Mouse (Mus musculus) heart, embryonic 13.5 days (tissue): Measurements from ENCODE around the gene Klb. TPM values are rescaled to one million over a fixed set of nuclear protein-coding genes. Genes with fewer than 3 reads are reported as not detected.
A peak's percentile ranks its signal among the peaks of the same experiment; 100 is the strongest.
"Not testable (repeated sequence)": the region's sequence is repeated elsewhere in the genome, so short reads cannot be mapped to it uniquely, and the experiment has no call there.

Experiments
- ATAC-seq: fragments of 200-750 bp; cut with Nextera tagmentation; 2 replicates; pipeline ENCODE4 v1.8.0; 2017; ENCODE audit warnings: moderate TSS enrichment; ENCODE audit not compliant: insufficient number of reproducible peaks, low FRiP score, low TSS enrichment; ENCODE audit errors: extremely low read depth
- H3K27ac ChIP-seq: fragments of 300-500 bp; sonication (generic); replicated peaks from 2 replicates; pipeline ENCODE4 v1.5.1; 2015; ENCODE audit warnings: moderate library complexity, mild to moderate bottlenecking, inconsistent platforms
- H3K27me3 ChIP-seq: fragments of 300-500 bp; sonication (generic); replicated peaks from 2 replicates; pipeline ENCODE4 v1.6.1; 2015; ENCODE audit warnings: mild to moderate bottlenecking, inconsistent platforms
- H3K36me3 ChIP-seq: fragments of 300-500 bp; sonication (generic); 2 replicates; pipeline ENCODE4 v1.6.1; 2015; ENCODE audit warnings: mild to moderate bottlenecking, inconsistent platforms
- H3K4me1 ChIP-seq: fragments of 300-500 bp; sonication (generic); 2 replicates; pipeline ENCODE4 v1.6.1; 2015; ENCODE audit warnings: inconsistent platforms
- H3K4me2 ChIP-seq: fragments of 300-500 bp; sonication (generic); 2 replicates; pipeline ENCODE4 v1.6.1; 2015; ENCODE audit warnings: inconsistent platforms, mild to moderate bottlenecking, moderate library complexity
- H3K4me3 ChIP-seq: fragments of 300-500 bp; sonication (generic); 2 replicates; pipeline ENCODE4 v1.5.1; 2015; ENCODE audit warnings: moderate library complexity, mild to moderate bottlenecking, inconsistent platforms
- H3K9ac ChIP-seq: fragments of 300-500 bp; sonication (generic); 2 replicates; pipeline ENCODE4 v1.6.1; 2015; ENCODE audit warnings: inconsistent platforms, mild to moderate bottlenecking, moderate library complexity
- H3K9me3 ChIP-seq: fragments of 300-500 bp; sonication (generic); 2 replicates; pipeline ENCODE4 v1.6.1; 2016; ENCODE audit warnings: inconsistent platforms
- WGBS: fragments of 180-500 bp; shearing (Covaris S2); methylation state at CpG from one replicate; pipeline ENCODE4 v1.1.7; 2015; ENCODE audit warnings: mixed read lengths; 5-methylcytosine and 5-hydroxymethylcytosine counted together
- polyA plus RNA-seq: library from polyadenylated mRNA; unstranded; fragments of >200 nt; fragmentation: Nextera tagmentation; extraction: Ambion mirVana; gene quantifications from 2 replicates; pipeline ENCODE4 v1.2.1, GENCODE M21; 2015

Gene Klb
- polyA plus RNA-seq: 0.09 and 0.51 TPM in 2 replicates

GRCm38 (mm10) chr5:65348168-65348567, at the start of gene Klb:
Gene Klb, plus strand, starts transcription at chr5:65348314.
- 40% methylated on average over 15 of the region's 15 CpGs for WGBS
- H3K9ac ChIP-seq: peak within 1 kb of the TSS; percentile 33

DNA sequence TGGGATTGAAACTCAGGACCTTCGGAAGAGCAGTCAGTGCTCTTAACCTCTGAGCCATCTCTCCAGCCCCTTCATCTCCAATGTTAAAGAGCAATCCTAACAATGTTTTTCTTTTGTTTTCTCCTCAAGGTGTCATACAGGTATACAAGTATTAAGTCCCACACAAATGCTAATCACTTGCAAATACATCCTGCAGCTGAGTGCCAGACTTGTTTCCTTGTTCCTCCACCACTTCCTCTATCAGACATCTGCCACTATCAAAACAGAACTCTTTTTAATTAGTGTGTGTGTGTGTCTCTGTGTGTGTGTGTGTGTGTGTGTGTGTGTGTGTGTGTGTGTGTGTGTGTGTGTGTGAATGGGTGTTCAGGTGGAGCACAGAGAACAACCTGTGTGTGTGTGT, 48.5 kb upstream of the Klb start:
- H3K4me1 ChIP-seq, ATAC-seq, H3K4me2 ChIP-seq, H3K27ac ChIP-seq, H3K4me3 ChIP-seq, H3K27me3 ChIP-seq, H3K9ac ChIP-seq, H3K9me3 ChIP-seq: not testable (repeated sequence)
- peaks cover 79% of the 10 kb centered on the region for H3K36me3 ChIP-seq
- 87% methylated on average over 1 of the region's 1 CpGs for WGBS

More at GRCm38 (mm10) chr5:65348168-65348567, at the start of gene Klb:
- Histone ChIP-seq H3K27me3 (no peaks in the 10 kb centered on the region), H3K4me3 (peak within 1 kb of the TSS; percentile 32), H3K9me3 (no peaks in the 10 kb centered on the region), H3K36me3 (no peaks in the 10 kb centered on the region), H3K4me2 (peak within 1 kb of the TSS; percentile 61), H3K27ac (no peak within 1 kb of the TSS), H3K4me1 (peaks cover 8% of the 10 kb centered on the region; the same call in 1 of the 2 replicates)
- ATAC-seq: no peak

DNA sequence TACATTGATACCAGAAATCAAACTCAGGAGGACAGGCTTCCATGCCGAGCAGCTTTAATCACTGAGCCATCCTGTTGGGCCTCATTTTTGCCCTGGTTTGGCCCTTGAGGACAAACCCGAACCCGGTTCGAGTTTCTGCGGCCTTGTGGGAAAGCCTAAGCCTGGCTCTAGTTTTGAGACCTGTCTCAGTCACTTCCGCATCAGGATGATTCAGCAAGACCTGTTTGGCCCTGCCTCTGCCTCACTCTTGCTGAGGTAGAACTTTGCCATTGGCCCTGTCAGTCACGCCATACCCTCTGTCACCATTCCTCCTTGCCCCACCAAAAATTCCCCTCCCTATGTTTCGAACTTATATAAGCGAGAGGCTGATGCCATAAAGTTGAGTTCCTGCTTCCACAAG, 48.0 kb upstream of the Klb start:
- Histone ChIP-seq H3K9ac (no peak overlapping the region), H3K27me3 (no peaks in the 10 kb centered on the region), H3K4me1 (no peaks in the 10 kb centered on the region), H3K4me3 (no peak overlapping the region), H3K36me3 (peaks cover 79% of the 10 kb centered on the region), H3K4me2 (no peak overlapping the region), H3K9me3 (no peaks in the 10 kb centered on the region), H3K27ac (no peak overlapping the region)
- WGBS: 95% methylated on average over 9 of the region's 9 CpGs
- no peak for ATAC-seq

- Histone ChIP-seq H3K36me3 (peaks cover 69% of the 10 kb centered on the region), H3K4me2 (no peak overlapping the region), H3K4me1 (no peaks in the 10 kb centered on the region), H3K9ac (no peak overlapping the region), H3K4me3 (no peak overlapping the region), H3K9me3 (no peaks in the 10 kb centered on the region), H3K27me3 (no peaks in the 10 kb centered on the region), H3K27ac (no peak overlapping the region)
- 77% methylated on average over 9 of the region's 9 CpGs for WGBS
- no peak for ATAC-seq
Measured at GRCm38 (mm10) chr5:65305516-65305915, 42.6 kb upstream of the Klb start.

- 92% methylated on average over 7 of the region's 7 CpGs for WGBS
- Histone ChIP-seq H3K27ac (no peak overlapping the region), H3K4me2 (no peak overlapping the region), H3K36me3 (peaks cover 75% of the 10 kb centered on the region), H3K4me1 (no peaks in the 10 kb centered on the region), H3K4me3 (no peak overlapping the region), H3K9me3 (no peaks in the 10 kb centered on the region), H3K27me3 (no peaks in the 10 kb centered on the region), H3K9ac (no peak overlapping the region)
- no peak for ATAC-seq
Measured at GRCm38 (mm10) chr5:65308208-65308607, 39.9 kb upstream of the Klb start.

DNA sequence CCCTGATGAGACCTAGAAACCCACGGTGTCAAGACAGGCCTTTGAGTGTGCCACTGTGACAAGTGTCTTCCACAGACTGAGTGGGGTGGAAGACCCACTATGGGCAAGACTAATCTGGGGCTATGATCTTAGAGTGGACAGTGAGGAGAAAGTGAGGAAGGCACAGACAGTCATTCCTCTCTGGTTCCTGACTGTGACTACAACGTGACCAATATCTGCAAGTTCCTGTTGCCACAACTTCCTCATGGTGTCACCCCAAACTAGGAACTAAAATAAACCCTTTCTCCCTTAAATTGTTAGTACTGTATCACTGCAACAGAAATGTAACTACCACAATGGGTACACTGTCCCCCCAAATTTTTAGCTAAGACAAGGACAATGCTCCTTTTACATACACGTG, 39.2 kb upstream of the Klb start:
- Histone ChIP-seq H3K27me3 (no peaks in the 10 kb centered on the region), H3K4me3 (no peak overlapping the region), H3K9me3 (no peaks in the 10 kb centered on the region), H3K27ac (no peak overlapping the region), H3K36me3 (peaks cover 76% of the 10 kb centered on the region), H3K4me2 (no peak overlapping the region), H3K9ac (no peak overlapping the region), H3K4me1 (no peaks in the 10 kb centered on the region)
- no peak for ATAC-seq
- WGBS: 95% methylated on average over 3 of the region's 3 CpGs

DNA sequence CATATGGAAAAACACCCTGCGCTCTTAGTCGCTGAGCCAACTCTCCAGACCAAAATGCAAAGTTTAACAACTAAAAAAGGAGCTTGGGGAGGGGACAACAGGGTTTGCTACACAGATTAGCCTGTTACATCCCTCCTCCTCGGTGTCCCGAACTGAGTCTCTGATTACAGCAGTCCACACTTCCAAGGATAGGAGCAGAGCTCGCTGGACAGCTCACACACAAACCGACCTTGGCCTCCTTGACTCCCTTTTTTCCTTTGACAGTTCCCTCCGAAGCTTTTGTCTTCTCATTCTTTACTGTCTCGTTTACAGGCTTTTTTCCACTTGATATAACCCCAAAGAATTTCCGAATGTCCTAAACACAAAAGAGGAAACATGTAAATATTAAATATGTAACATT, 28.9 kb upstream of the Klb start:
- Histone ChIP-seq H3K4me1 (no peaks in the 10 kb centered on the region), H3K4me2 (no peak overlapping the region), H3K9me3 (no peaks in the 10 kb centered on the region), H3K4me3 (no peak overlapping the region), H3K36me3 (peaks cover 50% of the 10 kb centered on the region), H3K9ac (no peak overlapping the region), H3K27ac (no peak overlapping the region), H3K27me3 (no peaks in the 10 kb centered on the region)
- WGBS: 78% methylated on average over 9 of the region's 9 CpGs
- ATAC-seq: no peak

GRCm38 (mm10) chr5:65322165-65322564, 25.9 kb upstream of the Klb start:
- H3K4me1 ChIP-seq: peaks cover 15% of the 10 kb centered on the region
- no peak overlapping the region for H3K27ac ChIP-seq
- no peaks in the 10 kb centered on the region for H3K9me3 ChIP-seq
- H3K9ac ChIP-seq: no peak overlapping the region
- WGBS: 78% methylated on average over 10 of the region's 10 CpGs
- no peak overlapping the region for H3K4me2 ChIP-seq
- no peaks in the 10 kb centered on the region for H3K27me3 ChIP-seq
- H3K4me3 ChIP-seq: no peak overlapping the region
- H3K36me3 ChIP-seq: peaks cover 21% of the 10 kb centered on the region
- no peak for ATAC-seq

- ATAC-seq: no peak
- WGBS: 90% methylated on average over 3 of the region's 3 CpGs
- Histone ChIP-seq H3K4me1 (peaks cover 21% of the 10 kb centered on the region), H3K9me3 (no peaks in the 10 kb centered on the region), H3K36me3 (peaks cover 2% of the 10 kb centered on the region), H3K9ac (no peak overlapping the region), H3K4me2 (no peak overlapping the region), H3K27me3 (no peaks in the 10 kb centered on the region), H3K27ac (no peak overlapping the region), H3K4me3 (no peak overlapping the region)
Measured at GRCm38 (mm10) chr5:65324271-65324670, 23.8 kb upstream of the Klb start.

- ATAC-seq: no peak
- no peaks in the 10 kb centered on the region for H3K36me3 ChIP-seq
- no peak overlapping the region for H3K4me2 ChIP-seq
- H3K9me3 ChIP-seq: no peaks in the 10 kb centered on the region
- H3K4me3 ChIP-seq: no peak overlapping the region
- H3K4me1 ChIP-seq: peaks cover 21% of the 10 kb centered on the region
- no peak overlapping the region for H3K27ac ChIP-seq
- no peaks in the 10 kb centered on the region for H3K27me3 ChIP-seq
- H3K9ac ChIP-seq: no peak overlapping the region
- 77% methylated on average over 3 of the region's 3 CpGs for WGBS
Measured at GRCm38 (mm10) chr5:65324758-65325355, 23.3 kb upstream of the Klb start.

GRCm38 (mm10) chr5:65326212-65326611, 21.9 kb upstream of the Klb start:
- H3K4me1 ChIP-seq: peaks cover 21% of the 10 kb centered on the region
- no peaks in the 10 kb centered on the region for H3K27me3 ChIP-seq
- no peaks in the 10 kb centered on the region for H3K9me3 ChIP-seq
- ATAC-seq: no peak
- H3K4me3 ChIP-seq: no peak overlapping the region
- peak overlapping the region; percentile 68 for H3K9ac ChIP-seq
- WGBS: 55% methylated on average over 5 of the region's 5 CpGs
- H3K4me2 ChIP-seq: peak overlapping the region; percentile 46
- peak overlapping the region; percentile 81 for H3K27ac ChIP-seq
- 0 out of 2 replicates have a peak, but pooled peaks cover 1% of the 10 kb centered on the region for H3K36me3 ChIP-seq

DNA sequence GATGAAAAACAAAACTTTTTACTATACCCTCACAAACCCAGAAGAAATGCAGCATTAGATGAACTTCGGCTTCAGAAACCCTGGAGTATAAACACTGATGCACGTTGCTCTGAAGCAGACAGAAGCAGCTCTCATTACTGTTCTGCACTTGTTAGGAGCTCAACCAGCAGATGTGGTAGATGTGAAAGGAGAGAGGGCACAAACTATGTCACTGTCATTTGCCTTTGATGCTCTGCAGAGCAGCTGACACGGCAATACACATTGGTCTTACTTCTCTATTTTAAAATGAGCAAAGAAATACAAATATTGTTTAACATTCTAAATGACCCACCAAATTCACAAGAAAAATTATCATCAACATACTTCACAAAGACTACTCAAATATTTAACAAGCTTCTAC, 18.1 kb upstream of the Klb start:
- WGBS: 69% methylated on average over 3 of the region's 3 CpGs
- no peaks in the 10 kb centered on the region for H3K9me3 ChIP-seq
- H3K4me1 ChIP-seq: peaks cover 32% of the 10 kb centered on the region
- no peak overlapping the region for H3K4me2 ChIP-seq
- H3K36me3 ChIP-seq: peaks cover 22% of the 10 kb centered on the region
- no peak overlapping the region for H3K4me3 ChIP-seq
- ATAC-seq: no peak
- H3K27ac ChIP-seq: no peak overlapping the region
- no peaks in the 10 kb centered on the region for H3K27me3 ChIP-seq
- no peak overlapping the region for H3K9ac ChIP-seq
